Mouse (Mus musculus) cerebellum, adult (tissue): ENCODE measurements around the gene Crocc2.

Experiments
- ATAC-seq: cut with Nextera tagmentation; 2 replicates; pipeline ENCODE4 v1.9.2; 2017; ENCODE audit warnings: mild to moderate bottlenecking, moderate library complexity, mixed read lengths; ENCODE audit not compliant: insufficient number of reproducible peaks, low FRiP score, low TSS enrichment

Gene Crocc2

GRCm38 (mm10) chr1:93211549-93212220 is 43.2 kb downstream of the Crocc2 start:
- no peak for ATAC-seq

- ATAC-seq: no peak
Measured at GRCm38 (mm10) chr1:93212441-93212840, 43.9 kb downstream of the Crocc2 start.

- no peak for ATAC-seq
Measured at GRCm38 (mm10) chr1:93214612-93215011, 46.1 kb downstream of the Crocc2 start.

- no peak for ATAC-seq
Measured at GRCm38 (mm10) chr1:93216839-93217497, 48.4 kb downstream of the Crocc2 start.

- no peak for ATAC-seq
Measured at GRCm38 (mm10) chr1:93217530-93217929, 49.0 kb downstream of the Crocc2 start.

GRCm38 (mm10) chr1:93220776-93221175 is 52.3 kb downstream of the Crocc2 start:
- no peak for ATAC-seq

- ATAC-seq: no peak
Measured at GRCm38 (mm10) chr1:93223972-93224371, 55.4 kb downstream of the Crocc2 start.

GRCm38 (mm10) chr1:93225226-93225625 is 56.7 kb downstream of the Crocc2 start:
- no peak for ATAC-seq

- ATAC-seq: no peak
Measured at GRCm38 (mm10) chr1:93225731-93226520, 57.4 kb downstream of the Crocc2 start.

- peak; percentile 42; the same call in 1 of the 2 replicates for ATAC-seq
Measured at GRCm38 (mm10) chr1:93227303-93227975, 58.9 kb downstream of the Crocc2 start.

GRCm38 (mm10) chr1:93227976-93228365 is 59.4 kb downstream of the Crocc2 start:
- ATAC-seq: no peak

GRCm38 (mm10) chr1:93229221-93229620 is 60.7 kb downstream of the Crocc2 start:
- no peak for ATAC-seq

GRCm38 (mm10) chr1:93229626-93230025 is 61.1 kb downstream of the Crocc2 start:
- no peak for ATAC-seq

- ATAC-seq: peak; percentile 81
Measured at GRCm38 (mm10) chr1:93235576-93236544, 67.3 kb downstream of the Crocc2 start, which contains the start of gene Sned1. Sned1 (plus strand) TSS chr1:93235841.

- ATAC-seq: no peak
Measured at GRCm38 (mm10) chr1:93236545-93236924, 68.0 kb downstream of the Crocc2 start.

GRCm38 (mm10) chr1:93237676-93238075 is 69.2 kb downstream of the Crocc2 start:
- ATAC-seq: no peak

- ATAC-seq: no peak
Measured at GRCm38 (mm10) chr1:93238201-93238600, 69.7 kb downstream of the Crocc2 start.

- no peak for ATAC-seq
Measured at GRCm38 (mm10) chr1:93245936-93246335, 77.4 kb downstream of the Crocc2 start.

- no peak for ATAC-seq
Measured at GRCm38 (mm10) chr1:93252586-93252985, 84.1 kb downstream of the Crocc2 start.
